Mouse (Mus musculus) cerebellum, adult 2 months (tissue): ENCODE results near the gene Gdf7.

Experiments used
- CTCF ChIP-seq: fragments of 200-500 bp; IDR thresholded peaks from 2 replicates; pipeline ENCODE4 v1.5.1; 2011; ENCODE audit warnings: low read depth, mild to moderate bottlenecking, control low read depth, low read length, moderate library complexity, borderline replicate concordance; ENCODE audit not compliant: insufficient read depth
- POLR2A ChIP-seq: fragments of 200-500 bp; IDR thresholded peaks from 2 replicates; pipeline ENCODE4 v1.6.1; 2011; ENCODE audit warnings: low read length, control low read depth, borderline replicate concordance; ENCODE audit not compliant: insufficient read depth

DNA sequence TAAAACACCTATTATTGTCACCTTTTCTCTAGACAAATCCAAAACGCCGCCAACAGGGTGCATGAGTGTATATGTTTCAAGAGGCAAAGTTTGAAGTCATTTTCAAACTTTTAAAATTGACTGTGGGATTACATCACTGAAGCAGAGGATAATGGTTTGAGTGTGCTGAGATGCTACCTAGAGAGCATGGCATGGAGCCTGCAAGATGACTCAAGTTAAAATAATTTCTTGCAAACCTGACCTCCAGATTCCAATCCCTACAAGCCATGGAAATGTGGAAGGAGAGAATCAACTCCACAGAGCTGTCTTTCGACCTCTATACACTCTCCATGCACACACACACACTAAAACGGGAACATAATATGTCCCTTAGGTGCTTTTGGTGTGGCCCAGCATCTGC lies 10.5 kb upstream of the Gdf7 start:
- TF ChIP-seq CTCF = no peak
- TF ChIP-seq POLR2A = no peak
